Mouse (Mus musculus): ENCODE results near the gene Helz.
"Not testable (repeated sequence)": the region's sequence is repeated elsewhere in the genome, so short reads cannot be mapped to it uniquely, and the experiment has no call there.

The Helz gene

DNA sequence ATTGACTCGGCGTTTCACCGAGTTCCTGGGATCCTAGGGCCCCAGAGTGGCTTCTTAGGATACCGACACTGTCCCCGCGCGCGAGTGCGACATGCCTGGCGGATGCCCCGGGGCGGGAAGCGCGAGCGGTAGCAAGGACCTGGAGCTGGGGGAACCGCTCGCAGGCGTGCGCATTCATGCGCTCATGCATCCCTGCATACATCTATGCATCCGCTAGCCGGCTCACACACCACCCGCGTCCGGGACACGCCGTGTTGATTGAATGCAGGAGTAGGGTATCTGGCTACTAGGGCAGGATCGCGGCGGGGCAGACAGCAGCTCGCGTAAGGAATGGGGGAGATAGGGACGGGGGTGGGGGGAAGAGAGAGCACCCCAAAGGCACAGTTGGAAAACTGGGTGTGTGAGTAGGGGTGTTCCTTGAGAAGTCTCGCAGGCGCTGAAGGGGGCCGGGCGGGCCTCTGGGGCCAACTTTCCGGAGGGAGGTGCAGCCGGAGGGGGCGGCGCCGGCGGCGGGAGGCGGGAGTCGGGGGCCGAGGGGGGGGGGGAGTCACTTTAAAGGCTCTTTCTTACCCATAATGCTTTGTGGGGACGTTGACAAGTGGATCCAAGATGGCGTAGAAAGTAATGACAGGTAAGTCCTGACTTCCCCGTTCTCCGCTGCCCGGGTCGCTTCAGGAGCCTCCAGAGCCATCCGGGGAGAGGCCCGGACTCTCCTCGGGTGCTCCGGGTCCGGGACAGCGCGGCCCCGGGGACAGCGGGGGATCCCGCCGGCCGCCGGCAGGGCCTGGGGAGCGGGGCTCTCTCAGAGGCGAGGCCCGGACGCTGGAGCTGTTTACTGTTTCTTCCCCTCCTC lies at the start of gene Helz:
Gene Helz (plus strand): TSS at position 580 of the 853 bp plus-strand sequence.
- peak; percentile 30 to 44 for DNase-seq (ENCODE audit: low spot score in 2 of 2)

GRCm38 (mm10) chr11:107502801-107503200 lies 44.9 kb upstream of the Helz start:
- no peak for DNase-seq (ENCODE audit: low spot score in 2 of 2)

DNA sequence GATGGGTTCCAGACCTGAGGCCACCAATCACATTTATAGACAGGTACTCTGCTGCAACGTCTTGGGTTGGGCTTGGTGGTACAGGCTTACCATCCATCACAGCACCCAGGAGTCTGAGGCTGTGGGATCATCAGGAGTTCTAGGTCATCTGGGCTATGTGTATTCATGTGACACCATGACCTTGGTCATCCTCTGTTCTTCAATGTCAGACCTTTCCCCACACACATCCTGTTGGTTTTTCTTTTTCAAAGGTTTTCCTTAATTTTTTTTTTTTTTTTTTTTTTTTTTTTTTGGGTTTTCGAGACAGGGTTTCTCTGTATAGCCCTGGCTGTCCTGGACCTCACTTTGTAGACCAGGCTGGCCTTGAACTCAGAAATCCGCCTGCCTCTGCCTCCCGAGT lies 43.4 kb upstream of the Helz start:
- not testable (repeated sequence) for DNase-seq (ENCODE audit: low spot score in 2 of 2)

- no peak for DNase-seq (ENCODE audit: low spot score in 2 of 2)
These were observed 41.5 kb upstream of the Helz start for GRCm38 (mm10) chr11:107506260-107506659.

- no peak for DNase-seq (ENCODE audit: low spot score in 2 of 2)
These were observed 37.9 kb upstream of the Helz start for GRCm38 (mm10) chr11:107509631-107510338.

DNA sequence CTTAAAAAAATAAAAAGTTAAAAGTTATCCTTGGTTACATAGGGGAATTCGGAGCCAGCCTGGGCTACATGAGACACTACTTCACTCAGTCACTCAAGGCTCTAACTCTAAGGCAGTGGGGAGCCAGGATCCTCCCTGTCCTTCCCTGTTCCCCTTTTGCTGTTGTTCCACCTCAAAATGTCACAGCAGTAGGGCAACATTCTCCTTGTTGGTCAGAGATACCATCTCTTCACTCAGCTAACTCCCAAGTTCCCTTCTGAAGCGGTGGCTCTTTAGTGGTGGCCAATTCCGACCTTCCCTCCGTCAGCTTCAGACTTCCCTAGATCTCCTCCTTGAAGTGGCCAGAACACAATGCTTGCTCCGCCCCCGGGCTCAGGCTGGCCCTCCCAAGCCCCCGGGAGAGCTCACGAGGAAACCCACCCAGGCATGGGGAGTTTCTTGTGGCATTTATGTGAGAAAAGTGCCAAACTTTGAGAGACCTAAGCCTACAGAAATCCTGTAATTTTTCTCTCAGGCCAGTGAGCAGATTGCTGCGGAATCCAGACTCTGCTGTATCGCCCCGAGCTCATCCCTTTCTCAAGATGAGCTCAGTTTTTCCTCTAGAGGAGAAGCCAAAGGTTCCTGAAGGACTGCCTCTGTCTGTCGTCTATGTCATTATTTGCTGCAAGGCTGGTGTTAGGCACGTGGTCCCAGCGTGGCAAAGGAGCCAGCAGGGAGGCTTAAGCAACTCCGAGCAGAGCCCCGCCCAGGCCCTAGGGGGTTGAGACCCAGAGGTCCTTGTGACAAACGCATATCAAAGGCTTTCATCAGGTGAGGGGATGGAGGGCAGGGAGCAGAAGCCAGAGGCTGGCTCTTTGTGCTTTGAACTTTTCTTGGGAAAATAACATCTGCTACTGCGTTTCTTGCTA lies 37.1 kb upstream of the Helz start:
- DNase-seq (ENCODE audit: low spot score in 2 of 2), result no peak

GRCm38 (mm10) chr11:107511954-107512353 lies 35.8 kb upstream of the Helz start:
- DNase-seq (ENCODE audit: low spot score in 2 of 2), result peak in 1 of 2 experiments; percentile 64

DNA sequence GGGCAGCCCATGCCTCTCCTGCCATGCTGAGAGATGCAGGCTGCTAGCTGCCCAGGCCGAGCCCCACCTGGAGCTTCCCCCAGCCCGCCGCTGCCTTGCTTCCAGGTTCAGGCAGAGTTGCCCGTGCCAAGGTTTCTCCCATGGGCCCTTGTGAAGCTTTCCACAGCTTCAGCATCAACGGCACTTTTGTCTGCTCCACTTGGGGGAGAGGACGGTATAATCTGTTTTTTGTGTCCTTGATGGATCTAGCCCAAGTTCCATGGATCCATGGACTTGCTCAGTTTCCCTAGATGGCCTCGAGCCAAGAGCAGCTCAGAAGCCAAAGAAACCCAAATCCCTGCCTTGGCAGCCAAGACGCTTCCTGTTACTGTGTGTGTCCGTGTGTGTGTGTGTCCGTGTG lies 34.7 kb upstream of the Helz start:
- no peak for DNase-seq (ENCODE audit: low spot score in 2 of 2)

- DNase-seq (ENCODE audit: low spot score in 2 of 2), result no peak
These were observed 31.3 kb upstream of the Helz start for GRCm38 (mm10) chr11:107516387-107516786.

GRCm38 (mm10) chr11:107518645-107519429 lies 28.9 kb upstream of the Helz start:
- DNase-seq (ENCODE audit: low spot score in 2 of 2), result no peak

DNA sequence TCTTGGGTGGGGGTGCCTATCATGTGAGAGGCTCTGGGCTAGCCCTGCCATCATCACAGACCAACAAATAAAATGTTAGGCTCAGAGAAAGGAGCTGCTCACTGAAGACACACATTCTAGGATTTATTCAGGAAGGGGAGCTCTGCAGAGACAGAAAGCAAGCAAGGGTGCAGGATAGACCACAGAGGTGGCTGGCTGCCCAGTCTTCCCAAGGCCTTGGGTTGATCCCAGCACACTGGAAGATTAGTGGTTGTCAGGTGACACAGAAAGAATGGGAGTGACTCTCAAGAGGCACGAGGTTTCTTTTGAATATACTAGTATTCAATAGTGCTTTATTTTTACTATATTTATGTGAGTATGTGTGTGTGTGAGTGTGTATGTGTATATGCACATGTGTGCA lies 26.6 kb upstream of the Helz start:
- no peak for DNase-seq (ENCODE audit: low spot score in 2 of 2)

- no peak for DNase-seq (ENCODE audit: low spot score in 2 of 2)
These were observed 22.8 kb upstream of the Helz start for GRCm38 (mm10) chr11:107524966-107525365.

DNA sequence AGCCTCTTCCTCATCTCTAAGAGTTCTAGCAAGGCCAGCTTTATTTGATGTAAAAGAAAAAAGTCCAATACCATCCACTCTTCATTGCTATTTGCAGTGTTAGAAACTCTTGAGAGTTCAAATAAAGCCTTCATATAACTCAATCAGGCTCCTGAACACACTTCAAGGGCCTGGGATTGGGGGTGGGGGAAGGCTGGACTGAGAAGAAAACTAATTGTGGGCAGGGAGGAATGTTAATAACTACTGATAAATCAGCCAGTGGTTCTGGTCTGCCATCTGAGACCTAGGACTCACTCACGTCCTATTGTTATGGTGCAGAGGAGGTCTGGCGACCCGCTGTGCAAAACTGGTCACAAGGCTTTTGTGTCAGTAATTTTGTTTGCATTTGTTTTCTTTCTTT lies 20.1 kb upstream of the Helz start:
- DNase-seq (ENCODE audit: low spot score in 2 of 2), result no peak

DNA sequence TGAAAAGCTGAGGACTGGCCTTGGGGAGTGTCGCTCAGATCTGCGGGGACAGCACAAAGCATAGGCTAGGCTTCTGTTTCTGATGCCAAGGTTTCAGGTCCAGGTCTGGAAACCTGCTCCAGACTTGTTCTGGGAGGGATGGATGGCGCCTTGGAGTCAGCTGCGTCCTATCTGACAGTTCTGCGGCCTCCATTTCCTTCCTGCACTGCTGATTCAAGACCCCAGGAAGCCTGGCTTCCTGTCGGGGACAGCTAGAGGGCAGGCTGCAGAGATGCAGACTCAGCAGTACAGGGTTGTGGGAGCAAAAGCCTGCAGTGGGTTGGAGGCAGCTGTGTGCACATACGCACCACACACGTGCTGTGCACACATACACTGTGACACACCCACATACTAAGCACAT lies 18.4 kb upstream of the Helz start:
- DNase-seq (ENCODE audit: low spot score in 2 of 2), result no peak

GRCm38 (mm10) chr11:107531445-107531844 lies 16.3 kb upstream of the Helz start:
- no peak for DNase-seq (ENCODE audit: low spot score in 2 of 2)

DNA sequence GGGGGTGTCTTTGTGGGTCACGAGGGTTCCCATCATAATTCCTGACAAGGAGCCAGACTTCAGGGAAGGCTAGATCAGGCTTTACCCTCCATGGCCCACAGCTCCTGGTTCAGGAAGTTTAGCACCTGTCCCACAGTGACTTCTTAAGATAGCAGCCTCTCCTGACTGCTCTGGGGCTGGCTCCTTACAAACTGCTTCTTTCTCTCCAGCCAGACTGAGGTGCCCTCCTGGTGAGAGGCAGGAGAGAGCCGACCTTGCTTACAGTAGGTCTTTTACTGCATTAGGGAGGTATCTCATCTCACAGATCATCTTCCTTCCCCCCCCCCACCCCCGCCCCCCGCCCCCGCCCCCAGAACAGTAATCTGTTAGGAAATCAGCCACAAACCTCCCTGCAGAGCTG lies 15.5 kb upstream of the Helz start:
- no peak for DNase-seq (ENCODE audit: low spot score in 2 of 2)

DNA sequence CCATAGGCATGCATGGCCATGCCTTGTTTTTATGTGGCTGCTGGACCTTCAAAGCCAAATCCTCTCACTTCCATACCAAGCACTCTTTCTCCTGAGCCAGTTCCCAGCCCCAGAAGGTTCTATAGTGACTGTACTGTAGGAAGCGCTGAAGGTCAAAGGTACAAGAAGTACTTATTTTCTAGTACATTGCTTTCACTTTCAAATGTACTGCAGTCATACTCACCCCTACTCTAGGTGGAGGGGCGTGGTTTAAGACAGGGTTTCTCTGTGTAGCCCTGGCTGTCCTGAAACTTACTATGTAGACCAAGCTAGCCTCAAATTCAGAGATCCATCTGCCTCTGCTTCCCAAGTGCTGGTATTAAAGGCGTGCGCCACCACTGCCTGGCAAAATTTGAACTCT lies 8.7 kb upstream of the Helz start:
- no peak for DNase-seq (ENCODE audit: low spot score in 2 of 2)

DNA sequence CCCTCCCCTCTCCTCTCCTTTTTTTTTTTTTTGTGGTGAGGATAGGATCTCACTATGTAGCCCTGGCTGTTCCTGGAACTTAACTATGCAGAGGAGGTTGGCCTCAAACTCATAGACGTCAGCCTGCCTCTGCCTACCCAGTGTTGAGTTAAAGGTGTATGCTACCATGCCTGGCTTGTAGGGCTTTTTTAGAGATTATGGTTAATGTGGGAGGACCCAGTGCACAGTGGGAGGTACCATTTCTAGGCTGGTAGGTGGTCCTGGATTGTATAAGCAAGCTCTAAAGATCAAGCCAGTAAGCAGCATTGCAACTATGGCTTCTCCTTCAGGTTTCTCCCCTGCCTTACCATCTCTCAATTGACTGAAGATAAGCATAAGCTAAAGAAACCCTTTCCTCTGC lies 7.4 kb upstream of the Helz start:
- DNase-seq (ENCODE audit: low spot score in 2 of 2), result no peak

- no peak for DNase-seq (ENCODE audit: low spot score in 2 of 2)
These were observed 1.8 kb upstream of the Helz start for GRCm38 (mm10) chr11:107545747-107546476.

- peak; percentile 10 to 22 for DNase-seq (ENCODE audit: low spot score in 2 of 2)
These were observed 946 bp upstream of the Helz start for GRCm38 (mm10) chr11:107546667-107547301.

Measured in frontal cortex, postnatal 10 days (tissue).